Mouse (Mus musculus): ENCODE measurements around the gene Tarsl2. TPM values are rescaled to one million over a fixed set of nuclear protein-coding genes. Genes with fewer than 3 reads are reported as not detected.
A peak's percentile ranks its signal among the peaks of the same experiment; 100 is the strongest.

Tarsl2 gene
- total RNA-seq (2021): 10 to 100 TPM; 30.2 to 30.9 TPM

- DNase-seq: peak; percentile 96
Measured at GRCm38 (mm10) chr7:65644643-65645351, at the start of gene Tarsl2. Gene Tarsl2, plus strand, starts transcription at chr7:65644898.

GRCm38 (mm10) chr7:65606124-65606523 is 38.6 kb upstream of the Tarsl2 start:
- DNase-seq: peak; percentile 5

DNA sequence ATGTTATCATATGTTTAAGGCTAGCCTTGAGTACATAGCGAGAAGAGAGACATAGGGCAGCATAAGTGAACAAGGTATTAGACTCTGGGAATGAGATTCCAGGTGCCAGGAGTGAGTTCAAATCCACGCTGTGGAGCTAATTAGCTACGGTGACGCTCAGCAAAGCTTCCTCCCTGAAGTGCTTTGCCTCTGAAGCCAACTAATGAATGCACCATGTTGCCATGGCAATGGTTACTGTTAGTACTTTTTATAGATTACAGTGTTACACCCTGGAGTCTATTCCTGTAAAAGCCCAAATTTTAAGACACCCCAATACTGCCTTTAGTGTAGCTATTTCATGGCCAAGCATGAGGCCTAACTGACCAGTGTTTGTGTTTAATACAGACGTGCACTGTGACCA is 37.7 kb upstream of the Tarsl2 start:
- DNase-seq: no peak

- DNase-seq: peak; percentile 20
Measured at GRCm38 (mm10) chr7:65610171-65610570, 34.5 kb upstream of the Tarsl2 start.

- no peak for DNase-seq
Measured at GRCm38 (mm10) chr7:65610673-65611072, 34.0 kb upstream of the Tarsl2 start.

DNA sequence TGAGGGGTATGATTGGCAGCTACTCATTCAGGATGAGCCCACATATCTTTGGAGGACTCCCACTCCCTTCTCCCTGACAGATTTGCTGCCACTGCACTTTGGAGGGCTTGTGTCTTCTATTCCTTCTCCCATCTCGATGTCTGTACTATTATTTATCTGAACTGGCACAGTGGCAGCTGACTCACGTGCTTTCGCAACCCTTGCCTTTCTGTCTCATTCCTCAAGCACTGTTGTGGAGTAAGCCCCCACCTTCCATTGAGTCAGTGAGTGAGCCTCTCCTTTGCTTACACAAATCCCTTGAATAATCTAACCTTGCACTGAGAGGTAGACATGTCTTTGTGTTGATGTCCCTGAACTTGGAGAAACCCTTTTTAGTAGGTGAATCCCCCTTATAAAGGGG is 33.4 kb upstream of the Tarsl2 start:
- DNase-seq: no peak

DNA sequence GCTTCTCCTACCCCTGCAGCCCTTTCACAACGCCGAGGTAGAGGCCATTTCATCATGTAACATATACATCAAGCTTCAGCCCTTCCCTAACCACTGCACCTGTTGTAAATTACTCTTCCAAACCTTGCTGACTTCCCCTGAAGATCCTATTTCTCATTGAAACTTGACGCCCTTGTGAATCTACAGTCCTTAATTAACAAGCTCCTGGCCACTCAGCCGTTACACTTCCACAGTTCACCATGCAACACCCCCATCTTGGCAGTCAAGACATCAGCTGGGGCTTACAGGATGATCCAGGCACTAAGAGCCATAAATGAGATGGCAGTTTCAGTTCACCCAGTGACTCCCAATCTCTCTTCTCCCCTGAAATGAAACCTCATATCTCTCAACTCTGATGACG is 31.0 kb upstream of the Tarsl2 start:
- no peak for DNase-seq

GRCm38 (mm10) chr7:65618751-65619150 is 25.9 kb upstream of the Tarsl2 start:
- no peak for DNase-seq

DNA sequence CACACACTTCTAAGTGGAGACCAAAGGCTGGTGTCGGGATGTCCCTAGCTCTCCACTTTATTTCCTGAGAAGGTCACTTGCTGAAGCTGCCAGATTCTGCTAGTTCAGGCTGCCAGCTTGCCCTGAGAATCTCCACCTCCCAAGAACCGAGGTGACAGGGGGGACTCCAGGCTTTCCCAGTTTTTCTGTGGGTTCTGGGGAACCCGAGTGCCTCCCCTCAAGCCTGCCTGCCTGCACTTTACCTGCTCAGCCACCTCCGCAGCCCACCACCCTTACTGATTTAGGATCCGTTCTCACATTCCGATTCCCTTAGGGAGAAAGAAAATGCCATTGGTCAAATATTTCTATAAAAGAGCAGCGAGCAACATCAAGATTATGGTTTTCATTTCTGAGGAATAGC is 24.0 kb upstream of the Tarsl2 start:
- DNase-seq: no peak

DNA sequence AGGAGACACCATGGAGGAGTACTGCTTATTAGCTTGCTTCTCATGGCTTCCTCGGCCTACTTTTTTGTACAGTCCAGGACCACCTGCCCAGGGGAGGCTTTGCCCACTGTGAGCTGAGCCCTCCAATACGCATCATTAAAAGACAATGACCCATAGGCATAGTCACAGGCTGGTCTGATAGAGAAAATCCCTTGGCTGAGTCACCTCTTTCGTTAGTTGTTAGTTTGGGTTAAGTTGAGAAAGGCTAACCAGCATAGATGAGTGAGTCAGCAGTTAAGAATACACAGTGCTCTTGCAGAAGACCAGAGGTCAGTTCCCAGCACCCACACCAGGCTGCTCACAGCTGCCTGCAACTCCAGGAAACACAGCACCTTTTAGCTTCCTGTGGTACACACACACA is 21.4 kb upstream of the Tarsl2 start:
- DNase-seq: no peak

- no peak for DNase-seq
Measured at GRCm38 (mm10) chr7:65625528-65625927, 19.2 kb upstream of the Tarsl2 start.

- DNase-seq: no peak
Measured at GRCm38 (mm10) chr7:65629846-65630245, 14.9 kb upstream of the Tarsl2 start.

DNA sequence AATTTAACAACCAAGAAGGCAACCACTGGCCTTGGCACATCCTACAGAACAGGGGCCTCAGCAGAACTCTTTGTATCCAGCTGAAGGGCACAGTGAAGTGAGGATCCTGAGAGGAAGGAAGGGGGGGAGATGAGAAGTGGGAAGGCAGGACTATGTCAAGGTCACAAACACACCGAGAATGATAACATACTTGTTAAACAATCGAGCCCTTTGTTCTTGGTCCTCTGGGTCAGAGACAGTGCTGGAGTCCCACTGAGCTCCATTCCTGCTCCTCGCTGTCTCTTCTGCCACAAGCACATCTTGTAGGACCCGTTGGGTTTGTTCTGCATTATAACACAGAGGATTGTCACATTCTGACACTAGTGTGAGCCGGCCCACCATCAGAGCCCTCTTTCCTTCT is 14.0 kb upstream of the Tarsl2 start:
- no peak for DNase-seq

GRCm38 (mm10) chr7:65635831-65636230 is 8.9 kb upstream of the Tarsl2 start:
- DNase-seq: no peak

- no peak for DNase-seq
Measured at GRCm38 (mm10) chr7:65636356-65636880, 8.3 kb upstream of the Tarsl2 start.

DNA sequence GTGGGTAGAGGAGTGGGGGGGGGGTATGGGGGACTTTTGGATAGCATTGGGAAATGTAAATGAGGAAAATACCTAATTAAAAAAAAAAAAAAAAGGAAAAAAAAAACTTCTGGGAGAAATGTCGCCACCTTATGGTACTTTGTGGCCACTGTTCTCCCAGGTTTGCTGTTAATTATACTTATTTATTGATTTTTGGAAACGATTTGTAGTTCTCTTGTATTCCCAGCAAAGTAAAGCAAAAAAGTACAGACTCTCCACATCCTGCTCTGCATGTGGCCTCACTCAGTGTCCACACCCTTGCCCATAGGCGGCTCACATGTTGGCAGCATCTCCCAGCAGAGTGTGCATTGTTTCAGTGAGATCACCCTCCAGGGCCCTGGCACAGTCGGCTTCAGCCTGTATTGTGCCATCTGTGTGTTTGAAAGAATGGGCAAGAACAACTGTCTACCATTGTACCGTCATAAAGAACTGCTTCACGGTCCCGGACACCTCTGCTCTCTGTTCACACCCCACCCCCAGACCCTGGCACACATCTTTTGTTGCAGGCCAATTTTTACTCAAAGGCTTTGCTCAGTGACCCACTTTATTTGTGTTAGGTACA is 6.4 kb upstream of the Tarsl2 start:
- DNase-seq: no peak

DNA sequence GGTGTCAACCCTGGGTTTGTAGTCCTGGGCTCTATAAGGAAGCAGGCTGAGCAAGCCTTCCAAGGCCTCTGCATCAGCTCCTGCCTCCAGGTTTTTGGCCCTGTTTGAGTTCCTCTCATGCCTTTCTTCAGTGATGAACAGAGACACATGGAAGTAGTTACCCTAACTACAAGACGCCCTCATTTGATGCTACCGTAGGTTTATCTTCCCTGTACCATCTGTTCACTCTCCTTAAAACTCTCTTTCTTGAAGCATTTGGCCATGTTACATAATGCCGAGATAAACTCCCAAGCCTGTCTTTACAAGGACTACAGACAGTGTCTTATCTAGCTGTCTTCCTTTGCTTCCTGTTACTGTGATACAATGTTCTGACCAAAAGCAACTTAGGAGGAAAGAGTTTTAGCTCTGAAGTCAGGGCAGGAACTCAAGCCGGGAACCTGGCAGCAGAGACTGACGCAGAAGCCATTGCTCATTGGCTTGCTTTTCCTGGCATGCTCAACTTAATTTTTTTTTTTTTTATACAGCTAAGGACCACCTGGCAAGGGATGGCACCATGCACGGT is 4.8 kb upstream of the Tarsl2 start:
- no peak for DNase-seq

DNA sequence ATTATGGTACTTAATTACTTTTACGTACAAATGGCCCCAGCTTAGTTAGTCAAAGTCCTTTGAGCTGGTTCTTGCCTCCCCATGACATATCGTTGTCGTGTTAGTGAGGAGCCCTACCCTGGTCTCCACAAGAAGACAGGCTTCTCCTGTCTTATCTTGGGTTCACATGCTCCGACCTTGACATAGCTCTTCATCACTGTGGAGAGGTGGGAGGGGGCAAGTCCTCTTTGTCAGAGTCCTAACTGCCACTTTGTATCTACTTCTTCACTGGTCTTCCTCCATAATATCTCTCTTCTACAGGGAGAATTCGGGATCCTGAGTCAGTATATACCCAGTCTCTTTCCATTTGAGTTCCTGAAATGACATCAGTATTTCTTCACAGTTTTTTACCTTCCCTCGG is 4.0 kb upstream of the Tarsl2 start:
- DNase-seq: no peak

GRCm38 (mm10) chr7:65642371-65643304 is 2.1 kb upstream of the Tarsl2 start:
- DNase-seq: no peak

DNA sequence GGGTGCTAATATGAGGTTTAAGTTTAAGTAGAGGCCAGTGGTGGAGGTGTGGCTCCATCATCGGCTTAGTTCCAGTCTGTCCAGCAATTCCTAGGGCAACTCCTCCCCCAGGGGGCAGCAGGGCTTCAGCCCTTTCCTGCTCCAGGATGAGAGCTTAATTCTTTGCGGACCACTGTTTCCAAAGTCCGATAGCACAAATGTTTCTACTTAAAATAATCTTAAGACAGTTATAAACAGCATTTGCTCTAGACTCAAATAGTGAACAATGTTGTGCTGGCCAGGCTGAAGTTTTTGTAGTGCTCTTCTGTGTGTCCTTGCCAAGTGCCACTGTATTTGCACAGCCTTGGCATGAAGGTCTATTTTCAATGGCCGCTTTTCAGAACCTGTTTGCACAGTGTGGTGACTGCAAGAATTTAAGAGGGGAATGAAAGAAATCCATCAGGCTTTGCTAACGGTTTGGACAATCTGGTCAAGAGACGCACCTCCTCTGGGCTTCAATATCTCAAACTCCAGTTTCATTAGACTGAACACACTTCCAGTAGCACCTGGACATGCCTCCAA is 757 bp upstream of the Tarsl2 start:
- peak; percentile 6 for DNase-seq

DNA sequence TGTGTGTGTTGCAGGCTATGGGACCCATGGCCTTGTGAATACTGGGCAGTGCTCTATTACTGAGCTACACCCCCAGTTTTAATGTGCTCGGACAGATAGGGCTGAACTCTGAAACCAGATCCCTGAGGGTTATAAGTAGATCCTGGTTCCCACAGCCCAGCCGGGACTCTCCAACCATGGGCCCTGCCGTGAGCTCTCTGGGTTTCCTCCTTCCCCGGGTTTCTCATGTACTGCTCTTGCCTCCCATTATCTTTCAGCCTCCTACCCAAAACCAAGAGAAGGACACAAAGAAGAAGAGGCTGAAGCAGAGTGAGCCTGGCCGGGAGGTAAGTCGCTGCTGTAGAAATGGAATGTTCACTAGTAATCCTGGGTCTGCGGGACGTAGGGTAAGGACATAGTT is 1.3 kb downstream of the Tarsl2 start:
- no peak for DNase-seq

- no peak for DNase-seq
Measured at GRCm38 (mm10) chr7:65650662-65651061, 6.0 kb downstream of the Tarsl2 start.

Data from heart, postnatal 4 days (tissue).